Mouse (Mus musculus): ENCODE results near the gene Gm20388.
"Not testable (repeated sequence)": the region's sequence is repeated elsewhere in the genome, so short reads cannot be mapped to it uniquely, and the experiment has no call there.

The Gm20388 gene

GRCm38 (mm10) chr8:120705163-120705562 lies 794.5 kb downstream of the Gm20388 start:
- no peak for DNase-seq (ENCODE audit: extremely low spot score)

- no peak for DNase-seq (ENCODE audit: extremely low spot score)
Observed at GRCm38 (mm10) chr8:120706193-120706592, 795.6 kb downstream of the Gm20388 start.

GRCm38 (mm10) chr8:120709176-120709575 lies 798.5 kb downstream of the Gm20388 start:
- DNase-seq (ENCODE audit: extremely low spot score): no peak

DNA sequence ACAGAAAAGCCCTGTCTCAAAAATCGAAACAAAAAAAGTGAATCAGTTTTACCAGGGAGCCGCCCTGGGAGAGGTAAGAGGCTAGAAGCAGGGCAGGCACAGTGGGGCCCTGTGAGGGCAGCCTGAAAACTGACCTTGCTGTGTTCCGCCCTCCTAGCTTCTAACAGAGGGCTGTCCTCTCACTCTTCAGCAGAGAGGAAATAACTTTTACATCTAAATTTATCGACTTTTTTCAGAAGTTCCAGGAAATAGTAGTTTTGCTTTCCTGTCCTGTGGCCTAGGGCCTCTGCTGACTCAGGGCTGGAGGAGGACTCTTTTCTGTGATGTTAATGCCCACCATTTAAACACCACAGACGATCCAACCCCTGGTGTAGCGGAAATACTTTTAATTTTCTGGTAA lies 804.6 kb downstream of the Gm20388 start:
- no peak for DNase-seq (ENCODE audit: extremely low spot score)

DNA sequence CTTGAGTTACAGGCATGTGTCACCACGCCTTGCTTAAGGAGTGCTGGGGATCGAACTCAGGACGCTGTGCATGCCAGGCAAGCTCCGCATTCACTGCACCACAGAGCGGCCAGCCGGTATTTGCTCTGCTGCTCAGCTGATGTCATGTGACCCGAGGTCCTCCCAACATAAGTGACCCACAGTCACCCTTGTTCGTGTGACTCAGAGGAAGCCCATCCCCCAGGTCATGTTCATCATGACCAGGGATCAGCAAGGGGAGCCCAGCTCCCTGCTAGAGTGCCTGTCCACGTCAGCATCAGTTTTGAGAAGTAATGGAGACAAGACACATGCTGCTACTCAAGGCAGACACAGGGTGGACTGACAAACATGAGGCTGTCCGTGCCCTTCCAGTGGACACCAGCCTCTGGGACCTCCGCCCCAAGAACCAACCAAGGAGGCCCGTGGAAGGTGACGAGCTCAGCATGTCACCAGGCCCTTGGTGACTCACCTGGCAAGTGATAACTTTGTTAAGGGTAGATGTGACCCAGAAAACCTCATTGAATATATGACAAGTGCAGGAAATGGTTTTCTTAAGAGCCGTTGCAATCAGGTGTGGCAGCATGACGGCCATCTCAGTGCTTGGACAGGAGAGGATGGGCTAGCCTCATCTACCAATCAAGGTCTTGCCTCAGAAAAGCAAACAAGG lies 805.5 kb downstream of the Gm20388 start:
- no peak for DNase-seq (ENCODE audit: extremely low spot score)

DNA sequence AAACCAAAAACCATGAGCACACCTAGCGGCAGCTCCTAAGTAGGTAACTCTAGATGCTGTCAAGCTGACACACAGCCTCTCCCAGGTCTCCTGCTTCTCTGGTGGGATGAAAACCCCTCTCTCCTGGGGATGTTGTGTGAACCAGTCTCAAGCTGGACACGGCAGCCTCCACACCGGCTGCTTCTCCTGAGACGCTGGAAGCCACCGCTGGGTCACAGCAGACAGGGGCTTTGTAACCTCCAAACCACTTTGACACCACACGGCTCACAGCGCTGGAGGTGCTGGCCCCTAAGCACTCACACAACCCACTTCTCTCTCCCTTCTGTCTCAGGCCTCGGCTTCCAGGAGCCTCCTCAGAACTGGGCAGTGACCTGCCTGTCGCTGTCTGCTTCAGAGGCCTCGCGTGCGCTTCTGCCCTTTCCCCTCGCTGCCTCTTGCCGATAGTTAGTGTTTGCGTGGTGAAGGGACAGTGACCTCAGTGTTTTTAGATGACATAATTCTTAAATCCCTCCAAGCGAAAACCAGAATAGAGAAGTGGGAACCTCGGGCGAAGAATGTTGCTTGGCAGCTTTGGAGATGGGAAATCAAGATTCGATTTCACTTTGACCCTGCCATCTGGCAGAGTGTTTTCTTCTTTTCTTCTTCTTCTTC lies 809.1 kb downstream of the Gm20388 start:
- no peak for DNase-seq (ENCODE audit: extremely low spot score)

- DNase-seq (ENCODE audit: extremely low spot score): no peak
Observed at GRCm38 (mm10) chr8:120723025-120723424, 812.4 kb downstream of the Gm20388 start.

DNA sequence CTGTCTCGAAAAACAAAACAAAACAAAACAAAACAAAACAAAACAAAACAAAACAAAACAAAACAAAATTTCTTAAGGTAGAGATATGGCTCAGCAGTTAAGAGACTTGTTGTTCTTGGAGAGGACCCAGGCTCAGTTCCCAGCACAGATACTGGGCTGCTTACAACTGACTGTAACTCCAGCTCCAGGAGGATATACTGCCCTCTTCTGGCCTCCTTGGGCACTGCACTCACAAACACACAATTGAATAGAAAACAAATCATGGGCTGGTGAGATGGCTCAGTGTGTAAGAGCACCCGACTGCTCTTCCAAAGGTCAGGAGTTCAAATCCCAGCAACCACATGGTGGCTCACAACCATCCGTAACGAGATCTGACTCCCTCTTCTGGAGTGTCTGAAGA lies 813.5 kb downstream of the Gm20388 start:
- not testable (repeated sequence) for DNase-seq (ENCODE audit: extremely low spot score)

DNA sequence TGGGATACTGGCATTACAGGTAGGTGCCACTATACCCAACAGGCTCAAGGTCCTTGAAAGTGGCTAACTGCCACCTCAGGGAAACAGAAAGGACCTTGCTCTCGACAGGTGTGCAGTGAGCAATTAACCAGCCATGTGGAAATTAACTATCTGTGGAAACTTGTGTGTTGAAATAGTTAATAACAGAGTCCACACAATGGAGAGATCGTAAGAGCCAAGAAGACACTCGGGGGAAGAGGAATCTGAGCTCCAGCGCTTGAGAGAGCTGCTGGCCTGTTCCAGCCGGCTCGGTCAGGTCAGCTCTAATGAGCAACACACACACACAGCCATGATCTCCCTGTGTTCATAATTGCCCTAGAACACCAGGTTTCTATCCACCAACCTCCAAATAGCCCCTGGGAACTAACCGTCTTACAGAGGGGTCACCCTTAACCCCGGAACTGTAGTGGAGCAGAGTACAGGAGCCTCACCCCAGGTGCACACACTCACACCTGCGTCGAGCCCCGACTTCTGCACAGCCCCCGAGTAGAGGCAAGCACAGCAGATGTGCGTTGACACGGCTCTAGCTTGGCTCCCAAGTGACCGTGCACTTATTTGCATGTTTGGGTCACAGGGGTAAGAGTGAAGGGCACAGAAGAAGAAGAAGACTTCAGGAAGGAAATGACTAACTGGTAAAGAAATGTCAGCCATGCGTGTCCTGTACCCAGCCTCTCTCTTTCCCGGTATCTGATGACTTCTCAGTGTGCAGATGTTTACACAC lies 814.4 kb downstream of the Gm20388 start:
- DNase-seq (ENCODE audit: extremely low spot score): no peak

- DNase-seq (ENCODE audit: extremely low spot score): no peak
Observed at GRCm38 (mm10) chr8:120725576-120725950, 814.9 kb downstream of the Gm20388 start.

- DNase-seq (ENCODE audit: extremely low spot score): no peak
Observed at GRCm38 (mm10) chr8:120726051-120726450, 815.4 kb downstream of the Gm20388 start.

DNA sequence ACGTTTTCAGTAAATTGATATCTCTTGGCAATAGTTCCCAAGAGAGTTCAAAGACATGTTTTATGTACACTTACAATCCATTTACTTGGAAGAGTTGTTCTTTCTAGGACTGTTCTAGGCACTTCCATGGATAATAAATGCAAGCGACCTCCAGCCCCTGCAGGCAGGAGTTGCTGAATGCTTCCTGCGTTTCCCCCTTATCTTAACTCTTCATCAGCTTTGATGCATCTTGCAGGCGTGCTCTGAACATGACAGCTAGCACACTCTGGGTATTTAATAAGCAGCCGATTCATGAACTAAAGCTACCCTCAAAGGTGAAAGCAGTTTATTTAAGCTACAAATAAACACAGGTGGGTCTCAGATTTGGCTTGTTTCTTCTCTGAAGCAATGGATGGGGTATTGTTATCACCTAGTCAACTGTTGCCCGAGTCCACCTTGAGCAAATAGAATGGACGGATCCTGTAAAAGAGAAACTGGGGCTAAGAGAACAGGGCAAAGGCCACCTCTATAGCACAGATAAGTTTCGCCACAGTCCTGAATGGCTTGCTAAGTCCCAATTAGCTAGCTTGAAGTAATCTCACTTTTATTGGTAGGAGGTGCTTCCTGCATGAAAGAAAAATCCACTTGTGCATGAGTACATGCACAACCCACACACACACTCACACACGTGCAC lies 818.0 kb downstream of the Gm20388 start:
- no peak for DNase-seq (ENCODE audit: extremely low spot score)

DNA sequence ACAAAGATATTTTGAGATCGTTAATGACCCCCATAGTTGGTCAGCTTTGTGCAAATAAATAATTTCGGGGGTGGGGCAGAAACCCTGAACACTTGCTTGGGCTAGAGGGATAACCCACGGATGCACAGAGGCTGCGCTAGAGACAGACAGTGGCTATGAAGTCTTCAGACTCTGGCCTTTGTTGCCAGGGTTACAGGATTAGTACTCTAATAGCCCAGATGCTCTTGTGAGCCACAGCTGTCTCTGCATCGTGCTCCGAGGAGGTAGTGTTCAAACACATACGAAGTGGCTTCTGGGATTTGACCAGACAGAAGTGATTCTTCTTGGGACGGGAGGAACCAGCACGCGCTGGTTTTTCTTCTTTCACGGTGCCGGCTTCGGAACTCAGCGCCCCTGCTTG lies 820.9 kb downstream of the Gm20388 start:
- DNase-seq (ENCODE audit: extremely low spot score): no peak

GRCm38 (mm10) chr8:120732068-120732467 lies 821.4 kb downstream of the Gm20388 start:
- no peak for DNase-seq (ENCODE audit: extremely low spot score)

DNA sequence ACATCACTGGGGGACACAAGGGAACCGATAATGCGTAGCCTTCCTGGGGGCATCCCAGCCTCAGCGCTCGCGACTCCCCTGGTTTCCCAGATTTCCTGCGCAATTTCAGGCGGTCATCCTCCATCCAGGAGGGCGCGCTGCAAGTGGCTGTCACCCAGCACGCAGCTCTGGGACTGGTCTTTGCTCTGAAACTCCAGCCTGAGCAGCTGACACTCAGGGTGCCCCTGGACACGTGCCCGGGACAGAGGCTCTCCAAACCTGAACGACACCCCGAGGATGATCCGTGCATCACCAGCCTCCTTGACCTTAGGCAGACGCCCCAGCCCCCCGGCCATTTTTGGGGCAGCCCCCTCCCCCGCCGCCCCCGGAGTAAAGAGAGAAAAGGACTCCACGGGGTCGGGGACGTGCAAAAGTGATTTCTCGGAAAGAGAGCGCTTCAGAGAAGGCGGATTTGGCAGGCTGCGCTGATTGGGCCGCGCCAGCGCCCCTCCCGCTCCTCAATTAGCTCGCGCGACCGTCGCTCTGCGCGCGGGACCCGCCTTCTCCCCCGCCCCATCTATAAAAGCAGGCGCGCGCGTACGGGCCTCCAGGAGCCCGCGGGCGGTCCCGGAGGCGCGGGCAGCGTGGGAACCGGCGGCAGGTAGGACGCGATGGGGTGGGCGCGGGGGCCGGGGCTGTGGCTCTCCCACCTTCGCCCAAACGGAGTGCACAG lies 825.3 kb downstream of the Gm20388 start, which contains the start of gene Irf8:
Gene Irf8 (plus strand): TSS at position 589 of the 712 bp plus-strand sequence.
- DNase-seq (ENCODE audit: extremely low spot score): peak; percentile 82

DNA sequence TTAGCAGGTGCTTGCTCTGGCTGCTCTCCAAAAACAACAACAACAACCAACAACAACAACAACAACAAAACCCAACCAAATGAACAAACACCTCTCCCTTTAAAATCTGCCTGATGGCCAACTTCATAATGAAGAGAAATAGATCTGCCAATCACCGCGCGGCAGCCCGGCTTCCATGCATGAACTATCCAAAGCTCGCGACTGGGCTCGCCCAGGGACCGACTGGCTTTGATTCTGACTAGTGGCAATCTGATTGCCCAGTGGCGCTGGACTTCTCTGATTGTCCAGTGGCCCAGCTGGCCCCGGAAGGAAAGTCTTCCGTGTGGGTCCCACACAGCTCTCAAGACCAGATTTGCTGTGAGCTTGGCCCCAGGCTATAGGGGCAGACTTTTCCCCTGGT lies 825.8 kb downstream of the Gm20388 start:
- DNase-seq (ENCODE audit: extremely low spot score): no peak

- DNase-seq (ENCODE audit: extremely low spot score): no peak
Observed at GRCm38 (mm10) chr8:120737166-120737565, 826.5 kb downstream of the Gm20388 start.

GRCm38 (mm10) chr8:120738771-120739170 lies 828.1 kb downstream of the Gm20388 start:
- no peak for DNase-seq (ENCODE audit: extremely low spot score)

GRCm38 (mm10) chr8:120739526-120739925 lies 828.9 kb downstream of the Gm20388 start:
- DNase-seq (ENCODE audit: extremely low spot score): no peak

- no peak for DNase-seq (ENCODE audit: extremely low spot score)
Observed at GRCm38 (mm10) chr8:120740579-120740978, 829.9 kb downstream of the Gm20388 start.

DNA sequence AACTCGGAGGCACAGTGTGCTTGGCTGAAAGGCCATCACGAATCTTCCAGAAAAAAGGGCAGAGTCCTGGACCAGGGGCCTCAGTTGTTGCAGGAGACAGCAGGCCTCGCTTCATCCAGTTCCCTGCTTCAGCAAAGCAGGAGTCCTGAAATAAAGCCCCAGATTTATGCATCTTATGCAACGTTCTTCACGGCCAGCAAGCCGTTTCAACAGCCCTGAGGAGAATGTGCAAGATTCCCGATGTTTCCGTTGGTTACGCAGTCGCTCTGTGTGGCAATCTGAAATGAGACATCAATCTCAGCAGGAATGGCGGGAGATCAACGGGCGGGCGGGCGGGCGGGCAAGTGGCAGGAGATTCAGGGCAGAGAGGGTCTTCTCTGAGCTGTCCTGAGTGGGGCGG lies 830.4 kb downstream of the Gm20388 start:
- no peak for DNase-seq (ENCODE audit: extremely low spot score)

Data from embryo, embryonic 9.5 days (tissue).